In the genomic region with DNA sequence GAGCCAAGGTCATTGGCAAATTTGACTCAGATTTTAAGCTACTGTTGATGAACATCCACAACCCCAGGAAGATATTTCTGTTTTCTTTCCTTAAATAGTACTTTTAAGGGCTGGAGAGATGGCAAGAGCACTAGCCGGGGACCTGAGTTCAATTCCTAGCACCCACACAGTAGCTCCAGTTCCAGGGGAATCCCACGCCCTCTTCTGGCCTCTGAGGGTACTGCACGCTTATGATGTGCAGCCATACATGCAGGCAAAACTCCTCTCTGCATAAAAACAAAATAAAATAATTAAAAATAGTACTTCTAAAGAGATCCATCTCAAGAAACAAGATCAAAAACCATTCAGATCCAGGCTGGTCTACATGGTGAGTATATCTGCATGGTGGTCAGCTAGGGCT, we compare ENCODE assay signal across 13 mouse cellular contexts. TPM values are rescaled to one million over a fixed set of nuclear protein-coding genes. Genes with fewer than 3 reads are reported as not detected.
A peak's percentile ranks its signal among the peaks of the same experiment; 100 is the strongest.
DNase-seq lines count a peak whose midpoint lies in the region; ATAC-seq and TF ChIP-seq lines count a peak whose summit lies in the region.
"Had no signal": no experiment of that assay in that cellular context is flagged by ENCODE, and none has a peak within 500 bp of the region (broad histone marks: within the 10 kb centered on the region; RNA-seq: fewer than 3 reads in every experiment).

No protein-coding gene starts in this region.

- peaks cover 8% of the 10 kb centered on the region for H3K4me1 ChIP-seq in kidney, postnatal 0 days (replicated peaks; ENCODE audit: insufficient read depth, low read length)
- peaks cover 14% of the 10 kb centered on the region; the same call in 1 of the 2 replicates for H3K4me1 ChIP-seq in kidney, embryonic 14.5 days (ENCODE audit: control insufficient read depth, insufficient read depth, low read length)
- H3K4me1 ChIP-seq in thymus, adult 2 months (replicated peaks; ENCODE audit: control insufficient read depth, insufficient read depth, low read length) = peaks cover 24% of the 10 kb centered on the region

- 90% methylated on average over 3 of the region's 3 CpGs for WGBS in kidney, postnatal 0 days
- 85% methylated on average over 3 of the region's 3 CpGs for WGBS in kidney, embryonic 14.5 days
- 95% methylated on average over 3 of the region's 3 CpGs for WGBS in thymus, adult 2 months

- H3K9ac ChIP-seq in kidney, postnatal 0 days (ENCODE audit: low read depth, low read length) = no peak overlapping the region
- H3K9ac ChIP-seq in kidney, embryonic 14.5 days (ENCODE audit: low read depth, low read length) = no peak overlapping the region
- H3K9ac ChIP-seq: midbrain, embryonic 15.5 days had no signal

- H3K36me3 ChIP-seq in kidney, postnatal 0 days (ENCODE audit: insufficient read depth, low read length) = peaks cover 10% of the 10 kb centered on the region; the same call in 1 of the 2 replicates
- peaks cover 14% of the 10 kb centered on the region; the same call in 1 of the 2 replicates for H3K36me3 ChIP-seq in kidney, embryonic 14.5 days (ENCODE audit: control insufficient read depth, insufficient read depth, low read length)
- H3K36me3 ChIP-seq in thymus, adult 2 months (ENCODE audit: control insufficient read depth, insufficient read depth, low read length) = no peaks in the 10 kb centered on the region
- H3K36me3 ChIP-seq: midbrain, embryonic 15.5 days had no signal

- H3K4me2 ChIP-seq in kidney, postnatal 0 days (ENCODE audit: low read length) = no peak overlapping the region
- no peak overlapping the region for H3K4me2 ChIP-seq in kidney, embryonic 14.5 days (replicated peaks; ENCODE audit: low read depth, low read length)
- H3K4me2 ChIP-seq: midbrain, embryonic 15.5 days had no signal

- ATAC-seq in kidney, postnatal 0 days (replicated peaks; ENCODE audit: low FRiP score, low read depth) = no peak
- no peak for ATAC-seq in kidney, embryonic 14.5 days (ENCODE audit: low FRiP score, low TSS enrichment)
- ATAC-seq: forebrain, embryonic 14.5 days; midbrain, embryonic 15.5 days had no signal

- DNase-seq in kidney, postnatal 0 days (ENCODE audit: low spot score) = no peak
- DNase-seq in thymus, postnatal 25 days = peak; percentile 23
- no peak for DNase-seq in thymus, adult 2 months
- peak; percentile 42 for DNase-seq in T-cell, adult 2 months (ENCODE audit: low spot score)
- no peak for DNase-seq in adrenal gland, adult 2 months
- DNase-seq in right cerebral cortex, postnatal 10 days (ENCODE audit: low spot score in 2 of 2) = no peak
- DNase-seq: cerebellum, postnatal 36 days; heart, postnatal 36 days; kidney, adult 8-10 months; right cerebral cortex, postnatal 4 days had no signal

- TF ChIP-seq POLR2A in thymus, adult 2 months (IDR thresholded peaks at IDR 0.05; ENCODE audit: control insufficient read depth, extremely low read depth, insufficient read depth, low read length, poor library complexity) = no peak

- no peak overlapping the region for H3K27ac ChIP-seq in kidney, postnatal 0 days
- H3K27ac ChIP-seq in kidney, embryonic 14.5 days (ENCODE audit: low read depth, low read length) = no peak overlapping the region
- no peak overlapping the region for H3K27ac ChIP-seq in thymus, adult 2 months (ENCODE audit: control insufficient read depth, insufficient read depth, low read length)
- H3K27ac ChIP-seq: midbrain, embryonic 15.5 days had no signal

- H3K27me3 ChIP-seq in kidney, postnatal 0 days (ENCODE audit: insufficient read depth, low read length) = no peaks in the 10 kb centered on the region
- no peaks in the 10 kb centered on the region for H3K27me3 ChIP-seq in kidney, embryonic 14.5 days (ENCODE audit: control insufficient read depth, insufficient read depth, low read length)
- H3K27me3 ChIP-seq in thymus, adult 2 months (ENCODE audit: control insufficient read depth, insufficient read depth, low read length) = no peaks in the 10 kb centered on the region
- H3K27me3 ChIP-seq: midbrain, embryonic 15.5 days had no signal

- TF ChIP-seq CTCF in kidney, postnatal 0 days (IDR thresholded peaks at IDR 0.05; ENCODE audit: low read depth) = peak; percentile 49
- TF ChIP-seq CTCF in thymus, adult 2 months (IDR thresholded peaks at IDR 0.05; ENCODE audit: borderline replicate concordance, control insufficient read depth, extremely low read depth, insufficient read depth, low read length, poor library complexity) = no peak

- H3K4me3 ChIP-seq in kidney, postnatal 0 days (replicated peaks; ENCODE audit: low read depth, low read length) = no peak overlapping the region
- H3K4me3 ChIP-seq in kidney, embryonic 14.5 days (ENCODE audit: low read length) = no peak overlapping the region
- H3K4me3 ChIP-seq in thymus, adult 2 months (ENCODE audit: control insufficient read depth, insufficient read depth, low read length) = no peak overlapping the region
- H3K4me3 ChIP-seq: midbrain, embryonic 15.5 days had no signal

- H3K9me3 ChIP-seq in kidney, postnatal 0 days (replicated peaks; ENCODE audit: low read length) = no peaks in the 10 kb centered on the region
- peaks cover 5% of the 10 kb centered on the region for H3K9me3 ChIP-seq in kidney, embryonic 14.5 days (ENCODE audit: control insufficient read depth, low read length)
- H3K9me3 ChIP-seq: midbrain, embryonic 15.5 days had no signal

RNA-seq across cellular contexts. Expression of a gene that starts 4.9 kb away (rescaled TPM):
- polyA plus RNA-seq in kidney, postnatal 0 days (2015; fragmentation: Nextera tagmentation; extraction: Ambion mirVana) = 31.5 and 33.9 TPM in 2 replicates
- 54.7 and 55.0 TPM in 2 replicates for polyA plus RNA-seq in kidney, embryonic 14.5 days (2014; fragmentation: Nextera tagmentation; extraction: Ambion mirVana)
- 24.2 and 24.8 TPM in 2 replicates for polyA plus RNA-seq in thymus, adult 2 months (2012; rRNA removed)
- 10 to 100 TPM in 1 of 2 experiments, 1 to 10 TPM in 1; 8.3 to 11.9 TPM for total RNA-seq in adrenal gland, adult 2 months (2021)
- polyA plus RNA-seq in adrenal gland, adult 2 months (2012; rRNA removed) = 10.8 TPM in 2 replicates

RNA-seq across cellular contexts. Expression of a gene that starts 47.0 kb away (rescaled TPM):
- polyA plus RNA-seq in kidney, postnatal 0 days (2015; fragmentation: Nextera tagmentation; extraction: Ambion mirVana) = 12.5 and 14.6 TPM in 2 replicates
- polyA plus RNA-seq in kidney, embryonic 14.5 days (2014; fragmentation: Nextera tagmentation; extraction: Ambion mirVana) = 16.5 and 20.6 TPM in 2 replicates
- polyA plus RNA-seq in thymus, adult 2 months (2012; rRNA removed) = 11.5 and 12.2 TPM in 2 replicates
- 10 to 100 TPM; 35.6 to 44.1 TPM for total RNA-seq in adrenal gland, adult 2 months (2021)
- 2.7 and 3.1 TPM in 2 replicates for polyA plus RNA-seq in adrenal gland, adult 2 months (2012; rRNA removed)

Comparison
In these comparisons a context has a peak if more than half of its experiments do, and no peak if none do; other contexts are left out.
1. DNase-seq: peak in thymus, postnatal 25 days (single experiment) and T-cell, adult 2 months (single experiment); none in kidney, postnatal 0 days (single experiment), thymus, adult 2 months (single experiment), adrenal gland, adult 2 months (single experiment) and right cerebral cortex, postnatal 10 days (0 of 2).